ENCODE assay signal across 11 mouse cellular contexts in genomic region chr12:111851235-111851634, GRCm38 (mm10). TPM values are rescaled to one million over a fixed set of nuclear protein-coding genes. Genes with fewer than 3 reads are reported as not detected.
DNase-seq lines count a peak whose midpoint lies in the region; ATAC-seq and TF ChIP-seq lines count a peak whose summit lies in the region.
"Had no signal": no experiment of that assay in that cellular context is flagged by ENCODE, and none has a peak within 500 bp of the region (broad histone marks: within the 10 kb centered on the region; RNA-seq: fewer than 3 reads in every experiment).

No protein-coding gene starts in this region.

- dilution Hi-C loops in CH12.LX (cut with MboI; ENCODE audit: extremely low pct_ligation_motif_present, extremely low pct_unique_long_range_greater_than_20kb, low sequenced_read_pairs) = no loop called here

- no peak for DNase-seq in kidney, postnatal 0 days (ENCODE audit: low spot score)
- no peak for DNase-seq in kidney, postnatal 25 days
- DNase-seq in 3T3-L1 (ENCODE audit: low read depth, low spot score) (peak; percentile 57), CH12.LX (ENCODE audit: extremely low read depth) (peak; percentile 17)
- no peak for DNase-seq in urinary bladder, postnatal 25 days (ENCODE audit: low spot score)
- no peak for DNase-seq in layer of hippocampus, postnatal 36 days
- DNase-seq: kidney, adult 18-20 months had no signal

- no peaks in the 10 kb centered on the region for H3K9me3 ChIP-seq in kidney, postnatal 0 days (replicated peaks; ENCODE audit: low read length)
- H3K9me3 ChIP-seq in CH12.LX (replicated peaks; ENCODE audit: low read length) = peaks cover 3% of the 10 kb centered on the region
- H3K9me3 ChIP-seq: embryonic facial prominence, embryonic 13.5 days; heart, embryonic 15.5 days; stomach, embryonic 15.5 days had no signal

- no peak for TF ChIP-seq EP300 in CH12.LX (IDR thresholded peaks at IDR 0.05; ENCODE audit: low read length)

- H3K27ac ChIP-seq in kidney, postnatal 0 days = no peak overlapping the region
- H3K27ac ChIP-seq in CH12.LX (ENCODE audit: insufficient read depth, low read depth) = no peak overlapping the region
- H3K27ac ChIP-seq: embryonic facial prominence, embryonic 13.5 days; heart, embryonic 15.5 days; stomach, embryonic 15.5 days had no signal

- in situ Hi-C loops in CH12.LX (cut with MboI; ENCODE audit: low pct_ligation_motif_present, low pct_unique_long_range_greater_than_20kb, low sequenced_read_pairs) = loop anchor here (10.0 kb wide), 1 partner anchor 106 kb away; no protein-coding TSS in a partner anchor

- no peaks in the 10 kb centered on the region for H3K4me1 ChIP-seq in kidney, postnatal 0 days (replicated peaks; ENCODE audit: insufficient read depth, low read length)
- peaks cover 3 to 21% of the 10 kb centered on the region in 2 experiments for H3K4me1 ChIP-seq in CH12.LX (ENCODE audit: control insufficient read depth in 1 of 2, insufficient read depth in 2 of 2)
- H3K4me1 ChIP-seq: stomach, embryonic 15.5 days had no signal

- no peak for TF ChIP-seq POLR2A in CH12.LX (IDR thresholded peaks at IDR 0.05; ENCODE audit: low read depth, low read length)

- H3K4me2 ChIP-seq in kidney, postnatal 0 days (ENCODE audit: low read length) = no peak overlapping the region
- H3K4me2 ChIP-seq in CH12.LX (ENCODE audit: insufficient read depth, low read depth, poor library complexity, severe bottlenecking) = no peak overlapping the region
- H3K4me2 ChIP-seq: embryonic facial prominence, embryonic 13.5 days; heart, embryonic 15.5 days; stomach, embryonic 15.5 days had no signal

- 75% methylated on average over 2 of the region's 2 CpGs for WGBS in kidney, postnatal 0 days

- no peak overlapping the region for H3K4me3 ChIP-seq in kidney, postnatal 0 days (replicated peaks; ENCODE audit: low read depth, low read length)
- no peak overlapping the region for H3K4me3 ChIP-seq in CH12.LX (replicated peaks in 1 of 3; ENCODE audit: low read depth in 2 of 3, low read length in 2 of 3, poor library complexity in 1 of 3)
- H3K4me3 ChIP-seq: embryonic facial prominence, embryonic 13.5 days; heart, embryonic 15.5 days; stomach, embryonic 15.5 days had no signal

- no peak overlapping the region for H3K9ac ChIP-seq in kidney, postnatal 0 days (ENCODE audit: low read depth, low read length)
- H3K9ac ChIP-seq in CH12.LX (ENCODE audit: insufficient read depth, low read depth) = no peak overlapping the region
- H3K9ac ChIP-seq: embryonic facial prominence, embryonic 13.5 days; heart, embryonic 15.5 days; stomach, embryonic 15.5 days had no signal

- 0 out of 2 replicates have a peak, but pooled peaks cover 4% of the 10 kb centered on the region for H3K36me3 ChIP-seq in kidney, postnatal 0 days (ENCODE audit: insufficient read depth, low read length)
- H3K36me3 ChIP-seq in CH12.LX (replicated peaks in 1 of 2; ENCODE audit: control insufficient read depth in 1 of 2, insufficient read depth in 1 of 2, low read length in 1 of 2) = no peaks in the 10 kb centered on the region
- H3K36me3 ChIP-seq: stomach, embryonic 15.5 days had no signal

- no peak for ATAC-seq in kidney, postnatal 0 days (replicated peaks; ENCODE audit: low FRiP score, low read depth)
- peak; percentile 56; the same call in 1 of the 2 replicates for ATAC-seq in erythroblast, adult 5-6 weeks (replicated peaks; ENCODE audit: low FRiP score, poor library complexity, severe bottlenecking)

- peak; percentile 53 for TF ChIP-seq CTCF in kidney, postnatal 0 days (IDR thresholded peaks at IDR 0.05; ENCODE audit: low read depth)
- TF ChIP-seq CTCF in CH12.LX (conservative IDR thresholded peaks at IDR 0.05 in 1 of 2, IDR thresholded peaks at IDR 0.05 in 1 of 2; ENCODE audit: low read depth in 2 of 2, low read length in 2 of 2) = peak in 1 of 2 experiments; percentile 54; a peak in 3 of 4 replicates

- no peaks in the 10 kb centered on the region for H3K27me3 ChIP-seq in kidney, postnatal 0 days (ENCODE audit: insufficient read depth, low read length)
- no peaks in the 10 kb centered on the region for H3K27me3 ChIP-seq in CH12.LX (replicated peaks)
- H3K27me3 ChIP-seq: embryonic facial prominence, embryonic 13.5 days; heart, embryonic 15.5 days; stomach, embryonic 15.5 days had no signal

- no peaks in the 10 kb centered on the region for H3K79me2 ChIP-seq in CH12.LX (replicated peaks; ENCODE audit: control insufficient read depth, extremely low read depth, insufficient read depth, poor library complexity, severe bottlenecking)

- peak; percentile 32 for TF ChIP-seq RAD21 in CH12.LX (IDR thresholded peaks at IDR 0.05; ENCODE audit: low read depth, low read length)

TF ChIP-seq in CH12.LX, 34 proteins besides CTCF, POLR2A, EP300 and RAD21:
- TF ChIP-seq IRF4 (IDR thresholded peaks at IDR 0.05; ENCODE audit: low read depth, low read length) = no peak
- peak; percentile 51 for TF ChIP-seq SMC3 (IDR thresholded peaks at IDR 0.05; ENCODE audit: low read depth, low read length)
- TF ChIP-seq ETS1 (conservative IDR thresholded peaks at IDR 0.05; ENCODE audit: low read depth, low read length) = no peak
- no peak for TF ChIP-seq CHD1 (IDR thresholded peaks at IDR 0.05; ENCODE audit: low read depth, low read length)
- TF ChIP-seq TCF12 (IDR thresholded peaks at IDR 0.05; ENCODE audit: low read depth, low read length) = no peak
- TF ChIP-seq JUN (IDR thresholded peaks at IDR 0.05; ENCODE audit: insufficient read depth, low read depth, low read length) = no peak
- TF ChIP-seq JUND (conservative IDR thresholded peaks at IDR 0.05; ENCODE audit: low read depth, low read length) = no peak
- TF ChIP-seq USF1 (IDR thresholded peaks at IDR 0.05; ENCODE audit: low read depth, low read length) = no peak
- TF ChIP-seq TBP (conservative IDR thresholded peaks at IDR 0.05; ENCODE audit: low read depth, low read length) = no peak

RNA-seq across cellular contexts. Expression of gene Zfyve21, which starts 37.3 kb away (rescaled TPM):
- 117 and 118 TPM in 2 replicates for polyA plus RNA-seq in kidney, postnatal 0 days (2015; fragmentation: Nextera tagmentation; extraction: Ambion mirVana)
- 5.9 and 8.4 TPM in 2 replicates for total RNA-seq in CH12.LX (2012; rRNA removed)
- 6.3 and 7.6 TPM in 2 replicates for total RNA-seq in CH12.LX (2014; rRNA removed)
- polyA plus RNA-seq in CH12.LX (2012; ENCODE audit: insufficient read length, low read depth) = 3.3 and 4.1 TPM in 2 replicates
- total RNA-seq in erythroblast, adult 5-6 weeks (2015; ENCODE audit: low replicate concordance) = 2.5 and 3.3 TPM in 2 replicates
- total RNA-seq in erythroblast, adult 5-6 weeks (2017; ENCODE audit: low replicate concordance) = 2.4 and 4.9 TPM in 2 replicates
- 10 to 100 TPM; 20.8 to 25.4 TPM for total RNA-seq in layer of hippocampus, postnatal 36 days (2021)

RNA-seq across cellular contexts. Expression of gene Xrcc3, which starts 37.6 kb away (rescaled TPM):
- polyA plus RNA-seq in kidney, postnatal 0 days (2015; fragmentation: Nextera tagmentation; extraction: Ambion mirVana) = 6.3 and 6.9 TPM in 2 replicates
- total RNA-seq in CH12.LX (2012; rRNA removed) (16.3 and 21.8 TPM in 2 replicates), CH12.LX (2014; rRNA removed) (7.4 and 11.8 TPM in 2 replicates)
- 12.9 and 13.3 TPM in 2 replicates for polyA plus RNA-seq in CH12.LX (2012; ENCODE audit: insufficient read length, low read depth)
- 1.7 and 1.9 TPM in 2 replicates for total RNA-seq in erythroblast, adult 5-6 weeks (2015; ENCODE audit: low replicate concordance)
- 2.0 and 5.6 TPM in 2 replicates for total RNA-seq in erythroblast, adult 5-6 weeks (2017; ENCODE audit: low replicate concordance)
- 1 to 10 TPM; 3.4 to 4.5 TPM for total RNA-seq in layer of hippocampus, postnatal 36 days (2021)

RNA-seq across cellular contexts. Expression of gene Ppp1r13b, which starts 56.7 kb away (rescaled TPM):
- polyA plus RNA-seq in kidney, postnatal 0 days (2015; fragmentation: Nextera tagmentation; extraction: Ambion mirVana) = 14.6 and 16.7 TPM in 2 replicates
- total RNA-seq in CH12.LX (2012; rRNA removed) (0.64 and 0.76 TPM in 2 replicates), CH12.LX (2014; rRNA removed) (0.34 and 0.42 TPM in 2 replicates)
- 1.3 and 2.0 TPM in 2 replicates for polyA plus RNA-seq in CH12.LX (2012; ENCODE audit: insufficient read length, low read depth)
- total RNA-seq in erythroblast, adult 5-6 weeks (2015; ENCODE audit: low replicate concordance) = 8.3 and 8.6 TPM in 2 replicates
- 13.4 and 20.5 TPM in 2 replicates for total RNA-seq in erythroblast, adult 5-6 weeks (2017; ENCODE audit: low replicate concordance)
- total RNA-seq in layer of hippocampus, postnatal 36 days (2021) = 100 to 1,000 TPM in 1 of 2 experiments, 10 to 100 TPM in 1; 92.0 to 104 TPM

Comparison
In these comparisons a context has a peak if more than half of its experiments do, and no peak if none do; other contexts are left out.
1. DNase-seq: peak in 3T3-L1 (single experiment) and CH12.LX (single experiment); none in kidney, postnatal 0 days (single experiment), kidney, postnatal 25 days (0 of 2), urinary bladder, postnatal 25 days (single experiment) and layer of hippocampus, postnatal 36 days (0 of 2).
2. RNA of gene Ppp1r13b, which starts 56.7 kb away (total RNA-seq): 92.0 to 104 TPM in layer of hippocampus, postnatal 36 days; 8.3 to 20.5 TPM in erythroblast, adult 5-6 weeks and 0.34 to 0.76 TPM in CH12.LX; every median in the first group is over 4 times any median in the second.